Mouse (Mus musculus): ENCODE measurements around the gene Olfr798.

Olfr798 gene

DNA sequence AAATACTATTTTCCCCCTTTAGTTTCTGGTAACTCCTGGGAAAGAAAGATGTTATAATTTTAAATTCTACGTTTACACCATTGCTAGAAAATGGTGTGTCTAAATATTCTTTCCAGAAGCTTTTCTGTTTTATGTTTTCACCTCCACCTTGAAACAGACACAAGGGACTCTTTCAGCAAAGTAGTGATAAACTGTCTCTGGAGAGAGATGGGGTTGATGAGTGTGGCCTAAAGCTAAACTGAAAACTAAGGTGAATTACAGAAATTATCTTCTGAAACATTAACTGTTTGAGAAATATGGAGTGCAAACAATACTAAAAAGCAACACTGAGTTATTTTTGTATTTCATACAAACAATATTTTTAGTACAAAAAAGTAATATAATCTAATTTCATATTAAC is at the start of gene Olfr798:
Olfr798 (minus strand) TSS at position 101 of the 400 bp plus-strand sequence.
- in situ Hi-C loops (cut with MboI; ENCODE audit: unreplicated experiment in 2 of 2) = no loop called here

- in situ Hi-C loops (cut with MboI; ENCODE audit: unreplicated experiment in 2 of 2) = no loop called here
Measured at GRCm38 (mm10) chr10:129673765-129674164, 46.0 kb upstream of the Olfr798 start, which contains the start of gene Olfr801. Gene Olfr801 (minus strand): TSS chr10:129673865.

- in situ Hi-C loops (cut with MboI; ENCODE audit: unreplicated experiment in 2 of 2) = no loop called here
Measured at GRCm38 (mm10) chr10:129657394-129657793, 29.7 kb upstream of the Olfr798 start, which contains the start of gene Olfr800. Gene Olfr800 (plus strand): TSS chr10:129657694.

GRCm38 (mm10) chr10:129651763-129652162 is 24.0 kb upstream of the Olfr798 start:
- in situ Hi-C loops (cut with MboI; ENCODE audit: unreplicated experiment in 2 of 2) = no loop called here

DNA sequence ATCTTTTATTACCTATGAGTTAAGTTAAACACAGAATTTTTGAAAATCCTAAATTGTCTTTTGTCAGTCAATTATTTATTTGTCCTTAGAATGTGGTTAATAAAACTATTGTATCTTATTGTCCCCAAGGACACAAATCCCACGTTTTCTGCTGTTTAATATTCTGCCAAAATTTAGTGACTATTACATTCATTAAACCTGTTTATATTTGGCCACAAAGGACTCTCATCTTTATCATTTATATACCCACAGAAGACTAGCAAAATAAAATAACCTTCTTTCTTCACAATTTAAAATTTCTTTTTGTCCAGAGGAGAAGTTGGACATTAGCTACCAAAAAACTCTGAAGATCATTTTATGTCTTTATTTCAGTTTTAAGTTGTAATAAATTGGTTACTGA is 9.4 kb upstream of the Olfr798 start, which contains the start of gene Olfr799:
Olfr799 (plus strand) TSS at position 301 of the 400 bp plus-strand sequence.
- in situ Hi-C loops (cut with MboI; ENCODE audit: unreplicated experiment in 2 of 2) = no loop called here

DNA sequence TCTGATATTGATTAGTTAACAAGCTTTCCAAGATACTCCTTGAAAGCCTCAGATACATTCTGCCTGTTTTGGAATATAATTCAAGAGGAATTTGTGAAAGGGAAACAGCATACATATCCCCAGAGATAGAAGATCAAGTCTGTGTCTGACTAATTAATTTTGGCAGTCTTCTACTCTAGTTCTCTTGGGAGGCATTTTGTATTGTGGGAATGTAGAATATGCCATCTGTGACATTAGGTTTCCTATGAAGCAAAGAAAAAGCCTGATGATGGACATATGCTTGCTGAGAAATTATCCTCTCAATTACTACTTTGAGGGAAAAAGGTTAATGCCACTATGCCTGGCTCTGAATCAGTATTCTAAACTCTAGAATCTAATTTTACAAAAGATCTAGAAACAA is 4.5 kb downstream of the Olfr798 start:
- in situ Hi-C loops (cut with MboI; ENCODE audit: unreplicated experiment in 2 of 2) = no loop called here

DNA sequence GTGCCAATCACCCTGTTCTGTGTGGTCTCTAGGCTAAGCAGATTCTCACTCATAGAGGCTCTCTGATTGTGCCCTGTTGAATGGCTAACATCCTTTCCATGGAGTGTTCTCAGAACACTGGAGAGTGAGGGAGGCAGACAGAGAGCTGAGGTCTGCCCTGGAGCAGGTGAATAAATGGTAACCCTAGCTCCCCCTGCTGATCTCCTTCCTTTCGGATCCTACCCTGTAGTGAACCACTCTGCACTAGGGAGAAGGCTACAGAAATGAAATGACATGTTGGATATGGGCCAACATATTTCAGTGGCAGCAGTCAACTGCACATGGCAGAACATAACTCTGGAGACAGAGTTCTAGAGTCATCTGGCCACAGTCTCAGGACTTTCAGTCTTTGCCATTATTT is 6.0 kb downstream of the Olfr798 start:
- in situ Hi-C loops (cut with MboI; ENCODE audit: unreplicated experiment in 2 of 2) = no loop called here

GRCm38 (mm10) chr10:129612470-129612869 is 15.3 kb downstream of the Olfr798 start, which contains the start of gene Olfr796:
Gene Olfr796 (minus strand): TSS chr10:129612570.
- in situ Hi-C loops (cut with MboI; ENCODE audit: unreplicated experiment in 2 of 2) = no loop called here

DNA sequence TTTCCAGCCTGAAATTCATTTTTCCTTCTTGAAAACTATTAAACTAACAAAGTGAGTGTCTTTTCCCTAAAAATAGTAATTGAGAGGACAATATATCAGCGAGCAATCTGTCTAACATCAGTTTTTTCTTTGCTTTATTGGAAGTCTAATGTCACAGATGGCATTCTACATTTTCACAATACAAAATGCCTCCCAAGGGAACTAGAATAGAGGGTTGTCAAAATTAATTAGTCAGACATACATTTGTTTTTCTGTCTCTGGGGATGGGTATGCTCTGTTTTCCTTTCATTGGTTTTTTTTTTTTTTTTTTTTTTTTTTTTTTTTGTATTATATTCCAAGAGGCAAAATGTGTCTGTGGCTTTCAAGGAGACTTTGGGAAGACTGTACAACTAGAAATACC is 50.7 kb downstream of the Olfr798 start:
- in situ Hi-C loops (cut with MboI; ENCODE audit: unreplicated experiment in 2 of 2) = no loop called here
